Mouse (Mus musculus): ENCODE data around the gene Vkorc1l1. TPM values are rescaled to one million over a fixed set of nuclear protein-coding genes. Genes with fewer than 3 reads are reported as not detected.
"Not testable (repeated sequence)": the region's sequence is repeated elsewhere in the genome, so short reads cannot be mapped to it uniquely, and the experiment has no call there.

The Vkorc1l1 gene
- polyA plus RNA-seq, 1 experiment: 41.5 TPM

DNA sequence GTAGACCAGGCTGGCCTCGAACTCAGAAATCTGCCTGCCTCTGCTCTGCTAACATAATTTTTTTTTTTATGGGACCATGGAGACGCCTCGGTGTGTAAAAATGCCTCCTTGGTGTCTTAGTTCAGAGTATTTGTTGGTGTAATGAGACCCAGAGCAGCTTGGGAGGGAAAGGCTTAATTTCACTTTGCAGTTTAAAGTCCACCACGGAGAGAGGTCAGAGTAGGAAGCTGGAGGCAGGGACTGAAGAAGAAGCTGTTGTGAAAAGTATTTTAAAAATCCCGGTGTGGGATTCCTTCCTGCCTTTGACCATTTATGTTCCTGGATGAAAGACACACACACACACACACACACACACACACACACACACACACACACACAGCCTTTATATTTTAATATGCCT is 15.8 kb upstream of the Vkorc1l1 start:
- H3K27ac ChIP-seq (replicated peaks; ENCODE audit: low read depth, low read length): no peak overlapping the region
- H3K4me1 ChIP-seq (ENCODE audit: control insufficient read depth, insufficient read depth, insufficient read length, low read length): no peaks in the 10 kb centered on the region
- no peak overlapping the region for H3K4me3 ChIP-seq (ENCODE audit: insufficient read depth, low read depth, low read length)

- Histone ChIP-seq H3K4me1 (ENCODE audit: control insufficient read depth, insufficient read depth, insufficient read length, low read length) (peaks cover 3% of the 10 kb centered on the region; the same call in 1 of the 2 replicates), H3K4me3 (ENCODE audit: insufficient read depth, low read depth, low read length) (peak overlapping the region; percentile 15; the same call in 1 of the 2 replicates), H3K27ac (replicated peaks; ENCODE audit: low read depth, low read length) (peak overlapping the region; percentile 93)
Observed at GRCm38 (mm10) chr5:129929924-129930855, 11.6 kb upstream of the Vkorc1l1 start.

- peaks cover 2% of the 10 kb centered on the region; the same call in 1 of the 2 replicates for H3K4me1 ChIP-seq (ENCODE audit: control insufficient read depth, insufficient read depth, insufficient read length, low read length)
- H3K27ac ChIP-seq (replicated peaks; ENCODE audit: low read depth, low read length): no peak overlapping the region
- H3K4me3 ChIP-seq (ENCODE audit: insufficient read depth, low read depth, low read length): no peak overlapping the region
Observed at GRCm38 (mm10) chr5:129936941-129937340, 4.8 kb upstream of the Vkorc1l1 start.

DNA sequence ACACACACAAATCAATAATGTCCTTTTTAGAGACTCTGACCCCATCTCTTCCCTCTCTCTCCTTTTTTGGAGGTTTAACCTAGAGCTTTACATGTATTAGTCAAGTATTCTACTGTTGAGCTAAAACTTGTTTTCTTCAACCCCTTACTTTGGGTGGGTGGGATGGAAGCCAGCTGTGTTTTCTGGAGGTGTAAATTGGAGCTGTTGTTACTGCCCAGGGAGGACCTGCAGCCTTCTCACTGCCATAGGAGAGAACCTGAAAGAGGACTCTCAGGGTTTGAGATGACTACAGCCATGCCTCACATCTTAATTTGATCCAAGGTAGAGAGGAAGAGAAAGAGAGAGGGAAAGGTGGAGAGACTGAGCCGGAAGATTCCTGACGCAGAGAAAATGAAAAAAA is 1.5 kb upstream of the Vkorc1l1 start:
- peak overlapping the region; percentile 19; the same call in 1 of the 2 replicates for H3K27ac ChIP-seq (replicated peaks; ENCODE audit: low read depth, low read length)
- H3K4me1 ChIP-seq (ENCODE audit: control insufficient read depth, insufficient read depth, insufficient read length, low read length): no peaks in the 10 kb centered on the region

GRCm38 (mm10) chr5:129940736-129941494 is 855 bp upstream of the Vkorc1l1 start:
- no peaks in the 10 kb centered on the region for H3K4me1 ChIP-seq (ENCODE audit: control insufficient read depth, insufficient read depth, insufficient read length, low read length)
- H3K27ac ChIP-seq (replicated peaks; ENCODE audit: low read depth, low read length): peak overlapping the region; percentile 57
- H3K4me3 ChIP-seq (ENCODE audit: insufficient read depth, low read depth, low read length): peak overlapping the region; percentile 60

More for the DNA sequence above, 1.5 kb upstream of the Vkorc1l1 start:
- no peak overlapping the region for H3K4me3 ChIP-seq (ENCODE audit: insufficient read depth, low read depth, low read length)

DNA sequence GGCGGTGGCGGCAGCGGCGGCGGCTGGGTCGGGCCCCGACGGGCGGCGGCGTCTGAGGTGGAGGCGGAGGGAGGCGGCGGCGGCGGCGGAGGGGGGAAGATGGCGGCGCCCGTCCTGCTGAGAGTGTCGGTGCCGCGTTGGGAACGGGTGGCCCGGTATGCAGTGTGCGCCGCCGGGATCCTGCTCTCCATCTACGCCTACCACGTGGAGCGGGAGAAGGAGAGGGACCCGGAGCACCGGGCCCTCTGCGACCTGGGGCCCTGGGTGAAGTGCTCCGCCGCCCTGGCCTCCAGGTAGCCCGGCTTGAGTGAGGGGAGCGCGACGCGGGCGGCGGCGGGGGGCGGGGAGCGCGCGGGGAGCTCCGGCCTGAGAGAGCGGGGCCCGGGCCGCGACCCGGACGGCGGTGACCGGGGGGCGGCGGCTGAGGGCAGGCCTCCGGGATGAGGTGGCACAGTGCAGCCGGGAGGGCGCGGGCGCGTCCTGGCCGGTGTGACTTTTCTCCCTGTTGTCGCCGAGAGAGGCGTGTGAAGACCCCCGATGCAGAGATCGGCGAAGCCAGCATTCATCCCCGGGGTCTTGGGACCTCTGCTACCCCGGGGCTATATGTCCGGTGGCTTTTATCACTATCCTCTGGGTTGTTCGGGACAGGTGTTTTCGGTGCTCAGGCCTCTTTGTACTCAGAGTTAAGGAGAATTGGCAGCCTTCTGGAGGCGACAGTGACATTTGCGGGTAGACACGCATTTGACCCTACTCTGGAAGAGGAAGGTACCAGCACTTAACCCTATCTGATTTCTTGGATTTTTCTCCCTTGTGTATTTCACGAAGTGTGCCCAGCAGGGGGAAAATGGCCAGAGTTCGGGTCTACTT is 536 bp downstream of the Vkorc1l1 start:
- H3K4me1 ChIP-seq (ENCODE audit: control insufficient read depth, insufficient read depth, insufficient read length, low read length): not testable (repeated sequence)
- Histone ChIP-seq H3K27ac (replicated peaks; ENCODE audit: low read depth, low read length) (peak overlapping the region; percentile 13; the same call in 1 of the 2 replicates), H3K4me3 (ENCODE audit: insufficient read depth, low read depth, low read length) (peak overlapping the region; percentile 76)

DNA sequence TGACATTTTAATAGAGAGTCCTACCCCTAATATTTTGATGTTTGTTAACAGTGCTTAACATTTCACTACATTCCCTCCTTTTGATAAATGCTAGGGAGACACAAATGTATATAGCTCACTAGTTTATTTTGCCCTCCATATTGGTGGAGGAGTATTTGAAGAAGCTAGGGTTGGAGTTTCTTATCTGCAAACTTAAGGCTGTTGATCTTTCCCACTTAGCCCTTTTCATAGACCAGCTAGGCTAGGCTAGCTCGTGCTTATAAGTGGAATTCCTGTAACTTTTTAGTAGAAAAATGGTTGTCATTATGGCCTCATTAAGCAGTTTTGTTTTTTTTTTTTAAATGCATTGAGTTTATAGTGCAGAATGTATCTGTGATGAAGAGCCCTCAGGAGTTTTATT is 1.6 kb downstream of the Vkorc1l1 start:
- H3K4me1 ChIP-seq (ENCODE audit: control insufficient read depth, insufficient read depth, insufficient read length, low read length): no peaks in the 10 kb centered on the region
- no peak overlapping the region for H3K4me3 ChIP-seq (ENCODE audit: insufficient read depth, low read depth, low read length)
- H3K27ac ChIP-seq (replicated peaks; ENCODE audit: low read depth, low read length): no peak overlapping the region

DNA sequence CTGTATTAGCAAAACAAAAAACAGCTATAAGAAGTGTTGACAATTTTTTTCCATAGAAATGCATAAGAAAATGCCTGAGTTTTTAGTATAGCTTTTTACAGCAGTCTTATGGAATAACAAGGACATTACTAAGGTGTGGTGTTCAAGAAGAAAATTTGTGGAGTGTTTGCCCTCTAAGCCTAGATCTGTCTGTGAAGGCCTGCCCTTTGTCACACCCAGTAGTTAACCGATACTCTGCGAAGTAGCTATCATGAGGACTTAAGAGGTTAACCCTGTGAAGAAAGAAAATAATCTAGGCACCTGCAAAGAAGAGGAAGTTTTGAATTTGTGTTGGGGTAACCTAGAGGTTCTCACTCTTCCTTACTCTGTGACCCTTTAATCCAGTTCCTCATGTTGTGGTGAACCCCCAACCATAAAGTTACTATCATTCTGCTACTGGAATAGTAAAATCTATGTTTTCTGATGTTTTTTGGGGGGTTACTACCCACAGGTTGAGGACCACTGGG is 5.8 kb downstream of the Vkorc1l1 start:
- Histone ChIP-seq H3K4me1 (ENCODE audit: control insufficient read depth, insufficient read depth, insufficient read length, low read length) (no peaks in the 10 kb centered on the region), H3K4me3 (ENCODE audit: insufficient read depth, low read depth, low read length) (no peak overlapping the region), H3K27ac (replicated peaks; ENCODE audit: low read depth, low read length) (no peak overlapping the region)

GRCm38 (mm10) chr5:129952143-129952542 is 10.4 kb downstream of the Vkorc1l1 start:
- H3K4me1 ChIP-seq (ENCODE audit: control insufficient read depth, insufficient read depth, insufficient read length, low read length): peaks cover 4% of the 10 kb centered on the region; the same call in 1 of the 2 replicates
- H3K27ac ChIP-seq (replicated peaks; ENCODE audit: low read depth, low read length): no peak overlapping the region
- no peak overlapping the region for H3K4me3 ChIP-seq (ENCODE audit: insufficient read depth, low read depth, low read length)

- H3K27ac ChIP-seq (replicated peaks; ENCODE audit: low read depth, low read length): no peak overlapping the region
- H3K4me1 ChIP-seq (ENCODE audit: control insufficient read depth, insufficient read depth, insufficient read length, low read length): peaks cover 4% of the 10 kb centered on the region; the same call in 1 of the 2 replicates
- no peak overlapping the region for H3K4me3 ChIP-seq (ENCODE audit: insufficient read depth, low read depth, low read length)
Observed at GRCm38 (mm10) chr5:129954473-129955254, 12.9 kb downstream of the Vkorc1l1 start.

GRCm38 (mm10) chr5:129955792-129956191 is 14.0 kb downstream of the Vkorc1l1 start:
- no peak overlapping the region for H3K4me3 ChIP-seq (ENCODE audit: insufficient read depth, low read depth, low read length)
- no peak overlapping the region for H3K27ac ChIP-seq (replicated peaks; ENCODE audit: low read depth, low read length)
- peaks cover 4% of the 10 kb centered on the region; the same call in 1 of the 2 replicates for H3K4me1 ChIP-seq (ENCODE audit: control insufficient read depth, insufficient read depth, insufficient read length, low read length)

DNA sequence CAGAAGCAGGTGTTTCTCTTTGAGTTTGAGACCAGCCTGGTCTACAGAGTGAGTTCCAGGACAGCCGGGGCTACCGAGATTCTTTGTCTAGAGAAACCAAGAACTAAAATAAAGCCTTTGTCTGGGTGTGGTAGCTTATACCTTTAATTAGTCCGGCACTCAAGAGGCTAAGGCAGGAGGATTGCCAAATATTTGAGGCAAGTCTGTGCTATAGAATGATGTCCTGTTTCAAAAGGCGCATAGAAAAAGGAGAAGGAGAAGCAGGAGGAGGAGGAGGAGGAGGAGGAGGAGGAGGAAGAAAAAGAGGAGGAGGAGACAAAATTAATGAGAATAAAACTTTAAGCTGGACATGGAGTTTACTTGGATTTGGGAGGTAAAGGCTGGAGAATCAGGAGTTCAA is 21.5 kb downstream of the Vkorc1l1 start:
- Histone ChIP-seq H3K4me3 (ENCODE audit: insufficient read depth, low read depth, low read length) (no peak overlapping the region), H3K4me1 (ENCODE audit: control insufficient read depth, insufficient read depth, insufficient read length, low read length) (peaks cover 3% of the 10 kb centered on the region), H3K27ac (replicated peaks; ENCODE audit: low read depth, low read length) (no peak overlapping the region)

DNA sequence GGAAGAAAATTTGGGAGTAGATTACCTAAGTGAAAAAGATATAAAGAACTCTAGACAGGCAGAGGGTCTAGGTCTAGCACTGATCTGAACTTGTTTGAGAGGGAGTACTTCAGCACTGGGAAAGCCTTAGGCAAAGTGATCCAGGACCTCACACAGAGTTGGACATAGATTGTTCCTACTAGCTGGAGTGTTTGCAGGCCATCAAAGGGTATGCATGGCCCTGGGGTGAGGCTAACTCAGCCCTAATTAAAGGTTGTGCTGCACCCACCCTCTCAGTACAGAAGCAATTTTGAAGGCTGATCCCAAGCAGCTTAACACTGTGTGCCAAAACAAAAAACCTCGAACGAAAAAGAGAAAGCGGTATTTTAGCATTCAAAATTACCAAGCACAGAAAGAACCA is 24.7 kb downstream of the Vkorc1l1 start:
- no peak overlapping the region for H3K4me3 ChIP-seq (ENCODE audit: insufficient read depth, low read depth, low read length)
- H3K4me1 ChIP-seq (ENCODE audit: control insufficient read depth, insufficient read depth, insufficient read length, low read length): peaks cover 3% of the 10 kb centered on the region
- H3K27ac ChIP-seq (replicated peaks; ENCODE audit: low read depth, low read length): no peak overlapping the region

- H3K4me3 ChIP-seq (ENCODE audit: insufficient read depth, low read depth, low read length): no peak overlapping the region
- H3K27ac ChIP-seq (replicated peaks; ENCODE audit: low read depth, low read length): no peak overlapping the region
- peaks cover 3% of the 10 kb centered on the region for H3K4me1 ChIP-seq (ENCODE audit: control insufficient read depth, insufficient read depth, insufficient read length, low read length)
Observed at GRCm38 (mm10) chr5:129968417-129968816, 26.6 kb downstream of the Vkorc1l1 start.

All from brown adipose tissue, adult 24 weeks (tissue).